Mouse (Mus musculus) midbrain, postnatal 0 days (tissue): ENCODE data around the gene Actbl2. TPM values are rescaled to one million over a fixed set of nuclear protein-coding genes. Genes with fewer than 3 reads are reported as not detected.

ENCODE experiments used
- ATAC-seq: fragments of 200-750 bp; cut with Nextera tagmentation; 2 replicates; pipeline ENCODE4 v1.8.0; 2017; ENCODE audit warnings: moderate number of reproducible peaks, mild to moderate bottlenecking, moderate TSS enrichment, moderate library complexity; ENCODE audit not compliant: low FRiP score
- DNase-seq: peaks from one replicate; pipeline ENCODE4 v3.0.0-alpha.2; 2015; ENCODE audit warnings: low spot score
- H3K27ac ChIP-seq: fragments of 300-500 bp; sonication (generic); 2 replicates; pipeline ENCODE4 v1.5.1; 2014; ENCODE audit warnings: low read depth, mild to moderate bottlenecking, low read length, mixed read lengths
- H3K27me3 ChIP-seq: fragments of 300-500 bp; sonication (generic); 2 replicates; pipeline ENCODE4 v1.6.1; 2014; ENCODE audit warnings: low read length, control low read depth, mixed read lengths; ENCODE audit not compliant: insufficient read depth
- H3K36me3 ChIP-seq: fragments of 300-500 bp; sonication (generic); 2 replicates; pipeline ENCODE4 v1.6.1; 2014; ENCODE audit warnings: low read length, control low read depth, mixed read lengths; ENCODE audit not compliant: insufficient read depth
- H3K4me1 ChIP-seq: fragments of 300-500 bp; sonication (generic); 2 replicates; pipeline ENCODE4 v1.6.1; 2014; ENCODE audit warnings: mild to moderate bottlenecking, control low read depth, antibody characterized with exemption, low read length, mixed read lengths; ENCODE audit not compliant: insufficient read depth
- H3K4me2 ChIP-seq: fragments of 300-500 bp; sonication (generic); 2 replicates; pipeline ENCODE4 v1.6.1; 2014; ENCODE audit warnings: low read depth, mild to moderate bottlenecking, low read length, mixed read lengths; ENCODE audit not compliant: poor library complexity, severe bottlenecking
- H3K4me3 ChIP-seq: fragments of 300-500 bp; sonication (generic); 2 replicates; pipeline ENCODE4 v1.5.1; 2014; ENCODE audit warnings: low read depth, mild to moderate bottlenecking, low read length, moderate library complexity
- H3K9ac ChIP-seq: fragments of 300-500 bp; sonication (generic); replicated peaks from 2 replicates; pipeline ENCODE4 v1.6.1; 2014; ENCODE audit warnings: mild to moderate bottlenecking, low read length, moderate library complexity, mixed read lengths; ENCODE audit not compliant: poor library complexity, severe bottlenecking
- H3K9me3 ChIP-seq: fragments of 300-500 bp; sonication (generic); 2 replicates; pipeline ENCODE4 v1.6.1; 2016; ENCODE audit warnings: low read length, control low read depth
- CTCF ChIP-seq: IDR thresholded peaks from 2 replicates; pipeline ENCODE4 v1.5.1; 2016; ENCODE audit warnings: antibody characterized with exemption, mild to moderate bottlenecking
- WGBS: fragments of 180-500 bp; shearing (Covaris S2); extraction: QIAGEN DNeasy Blood & Tissue Kit; methylation state at CpG from one replicate; pipeline ENCODE4 v1.1.7; 2014; 5-methylcytosine and 5-hydroxymethylcytosine counted together
- polyA plus RNA-seq: library from polyadenylated mRNA; unstranded; fragments of >200 nt; fragmentation: Nextera tagmentation; extraction: Ambion mirVana; gene quantifications from 2 replicates; pipeline ENCODE4 v1.2.1, GENCODE M21; 2015
- total RNA-seq: library from RNA; depleted of rRNA; stranded (reverse); fragments of >200 nt; gene quantifications from 2 replicates; pipeline ENCODE4 v1.2.3, GENCODE M21; 2014; rRNA removed

The Actbl2 gene
- total and polyA plus RNA-seq, 2 experiments from 2014 or later = not detected

DNA sequence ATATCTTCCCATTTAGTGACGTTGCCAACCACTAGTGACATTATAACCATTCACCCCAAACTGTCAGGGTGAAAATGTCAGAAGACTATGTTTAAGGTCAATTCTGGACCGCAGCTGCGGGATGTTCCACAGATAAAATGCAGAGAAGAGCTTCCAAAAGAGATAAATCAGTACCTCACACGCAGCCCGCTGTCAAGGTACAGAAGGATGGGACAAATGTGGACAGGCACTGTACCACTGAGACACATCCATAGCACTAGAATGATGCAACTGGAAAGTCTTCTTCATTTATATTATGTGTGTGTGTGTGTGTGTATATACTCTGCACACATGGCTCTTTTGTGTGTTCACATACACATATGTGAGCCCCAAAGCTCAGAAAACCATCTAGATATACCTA lies 49.9 kb downstream of the Actbl2 start:
- Histone ChIP-seq H3K9me3 (no peaks in the 10 kb centered on the region), H3K9ac (no peak overlapping the region), H3K27ac (no peak overlapping the region), H3K4me3 (no peak overlapping the region), H3K4me2 (no peak overlapping the region), H3K4me1 (no peaks in the 10 kb centered on the region), H3K36me3 (no peaks in the 10 kb centered on the region), H3K27me3 (no peaks in the 10 kb centered on the region)
- 93% methylated on average over 5 of the region's 5 CpGs for WGBS
- DNase-seq = no peak
- TF ChIP-seq CTCF = no peak
- no peak for ATAC-seq

Other genes with a start within 250 kb of the Actbl2 start
- 49.3 and 72.4 TPM in 2 replicates for gene Gpbp1, start 235.1 kb downstream of the Actbl2 start, total RNA-seq
- gene Gpbp1, start 235.1 kb downstream of the Actbl2 start, polyA plus RNA-seq = 76.8 and 85.3 TPM in 2 replicates